Mouse (Mus musculus) lung, adult 2 months (tissue): ENCODE data around the gene Sh3bp5l.

Source experiments
- CTCF ChIP-seq: fragments of 200-500 bp; IDR thresholded peaks from 2 replicates; pipeline ENCODE4 v1.5.1; 2011; ENCODE audit warnings: mild to moderate bottlenecking, low read length, control low read depth; ENCODE audit not compliant: insufficient read depth
- POLR2A ChIP-seq: fragments of 200-500 bp; IDR thresholded peaks from 2 replicates; pipeline ENCODE4 v1.6.1; 2011; ENCODE audit warnings: low read depth, mild to moderate bottlenecking, control low read depth, low read length, borderline replicate concordance; ENCODE audit errors: extremely low read depth

DNA sequence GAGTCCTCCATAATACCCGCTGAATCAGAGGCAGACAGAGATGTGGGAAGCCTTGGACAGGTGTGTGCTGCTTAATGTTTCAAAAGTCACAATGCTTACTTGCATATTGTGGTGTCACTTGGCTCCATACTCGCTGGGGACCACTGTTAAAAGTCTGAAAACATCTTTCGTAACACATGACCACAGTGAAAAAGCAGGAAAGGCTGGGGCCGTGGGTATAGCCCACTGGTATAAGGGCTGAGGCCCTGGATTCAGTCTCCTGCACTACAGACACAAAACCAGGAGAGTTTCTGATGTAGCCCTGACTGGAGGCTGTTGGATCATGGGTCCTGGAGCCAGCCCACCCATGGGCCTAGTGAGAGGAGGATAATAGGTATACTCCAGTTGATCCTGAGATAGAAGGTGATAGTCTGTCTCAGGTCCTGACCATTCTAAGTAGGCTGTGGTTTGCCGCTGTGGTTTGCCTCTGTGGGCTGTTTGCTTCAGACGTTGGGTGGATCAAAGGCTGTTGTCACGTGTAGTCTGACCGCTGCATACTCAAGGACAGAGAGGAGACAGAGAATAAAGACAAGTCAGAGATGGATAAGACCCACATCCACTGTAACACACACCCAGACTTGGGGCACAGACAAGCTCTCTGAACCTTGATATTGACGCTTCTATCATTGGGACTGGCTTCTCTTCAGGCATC is 40.4 kb upstream of the Sh3bp5l start:
- TF ChIP-seq CTCF (no peak), POLR2A (no peak)
